8 mouse cellular contexts compared by ENCODE assay signal in the genomic region with DNA sequence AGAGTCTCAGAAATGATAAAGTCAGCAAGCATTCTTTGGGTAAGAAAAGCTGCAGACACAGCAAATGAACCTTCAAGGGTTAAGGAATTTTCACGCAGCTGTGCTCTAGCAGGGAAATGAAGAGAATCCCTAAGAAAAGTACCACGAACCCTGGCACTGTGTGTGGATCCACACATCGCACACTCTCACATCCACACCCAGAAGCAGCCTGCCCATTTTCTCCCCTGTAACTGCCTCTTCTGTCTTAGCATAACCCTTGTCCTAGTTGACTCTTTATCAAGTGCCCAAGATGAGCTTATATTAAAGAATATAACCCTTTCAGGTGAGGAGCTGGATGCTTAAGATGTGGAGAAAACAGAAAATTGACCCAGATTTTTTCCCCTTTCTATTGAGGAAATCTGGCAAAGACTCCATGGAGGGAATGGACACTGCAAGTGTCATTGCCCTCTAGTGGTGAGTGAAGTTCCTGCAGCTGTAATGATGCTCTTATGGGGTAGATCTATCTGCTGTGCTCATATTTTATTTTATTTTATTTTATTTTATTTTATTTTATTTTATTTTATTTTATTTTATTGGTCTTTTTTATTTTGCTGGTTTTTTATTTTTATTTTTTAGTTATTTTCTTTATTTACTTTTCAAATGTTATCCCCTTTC.
DNase-seq lines count a peak whose midpoint lies in the region; ATAC-seq and TF ChIP-seq lines count a peak whose summit lies in the region.

No protein-coding gene starts in this region.

- H3K4me1 ChIP-seq in heart, adult 2 months (ENCODE audit: control insufficient read depth, insufficient read depth, low read length): no peaks in the 10 kb centered on the region
- no peaks in the 10 kb centered on the region for H3K4me1 ChIP-seq in kidney, embryonic 15.5 days

- TF ChIP-seq POLR2A in heart, adult 2 months (IDR thresholded peaks at IDR 0.05; ENCODE audit: insufficient read depth, low read depth, low read length): no peak

- 0 out of 2 replicates have a peak, but pooled peaks have one; percentile 54 for ATAC-seq in kidney, embryonic 15.5 days (replicated peaks; ENCODE audit: low FRiP score)
- ATAC-seq in megakaryocyte-erythroid progenitor cell, adult 5-6 weeks (replicated peaks; ENCODE audit: low FRiP score, low TSS enrichment, poor library complexity, severe bottlenecking): peak; percentile 83; the same call in 1 of the 2 replicates

- H3K27me3 ChIP-seq in heart, adult 2 months (ENCODE audit: control insufficient read depth, insufficient read depth, low read length): no peaks in the 10 kb centered on the region
- no peaks in the 10 kb centered on the region for H3K27me3 ChIP-seq in kidney, embryonic 15.5 days

- TF ChIP-seq EP300 in heart, adult 2 months (IDR thresholded peaks at IDR 0.05; ENCODE audit: insufficient read depth, low read depth, low read length): no peak

- peak; percentile 73 for TF ChIP-seq CTCF in heart, adult 2 months (IDR thresholded peaks at IDR 0.05)

- intact Hi-C loops in heart, adult 2 months (cut with DNase I): no loop called here

- H3K27ac ChIP-seq in heart, adult 2 months: no peak overlapping the region
- no peak overlapping the region for H3K27ac ChIP-seq in kidney, embryonic 15.5 days

- no peaks in the 10 kb centered on the region for H3K9me3 ChIP-seq in kidney, embryonic 15.5 days (replicated peaks)

- no peak overlapping the region for H3K4me3 ChIP-seq in heart, adult 2 months
- H3K4me3 ChIP-seq in kidney, embryonic 15.5 days (replicated peaks): no peak overlapping the region

- no peaks in the 10 kb centered on the region for H3K36me3 ChIP-seq in heart, adult 2 months (ENCODE audit: control insufficient read depth, insufficient read depth, low read length)
- H3K36me3 ChIP-seq in kidney, embryonic 15.5 days: no peaks in the 10 kb centered on the region

- no peaks in the 10 kb centered on the region for H3K79me2 ChIP-seq in heart, adult 2 months (replicated peaks; ENCODE audit: control insufficient read depth, insufficient read depth, low read length)

- no peak for DNase-seq in heart, adult 2 months
- no peak for DNase-seq in heart, adult 9 months (ENCODE audit: low spot score in 2 of 2)
- DNase-seq in thymus, postnatal 14 days: peak; percentile 10
- DNase-seq in thymus, adult 18-20 months: no peak
- peak; percentile 68 for DNase-seq in embryo, embryonic 11 days
- no peak for DNase-seq in spleen, adult 12 weeks (ENCODE audit: low spot score)

- 84% methylated on average over 3 of the region's 3 CpGs for WGBS in heart, adult 2 months
- WGBS in kidney, embryonic 15.5 days: 85% methylated on average over 3 of the region's 3 CpGs

- no peak overlapping the region for H3K9ac ChIP-seq in heart, adult 2 months (ENCODE audit: low read depth, low read length)
- no peak overlapping the region for H3K9ac ChIP-seq in kidney, embryonic 15.5 days

- no peak overlapping the region for H3K4me2 ChIP-seq in kidney, embryonic 15.5 days

Comparison
In these comparisons a context has a peak if more than half of its experiments do, and no peak if none do; other contexts are left out.
1. DNase-seq: peak in thymus, postnatal 14 days (single experiment) and embryo, embryonic 11 days (single experiment); none in heart, adult 2 months (0 of 2), heart, adult 9 months (0 of 2), thymus, adult 18-20 months (0 of 2) and spleen, adult 12 weeks (single experiment).